Mouse (Mus musculus) small intestine, adult 2 months (tissue): ENCODE results near the gene Muc13. TPM values are rescaled to one million over a fixed set of nuclear protein-coding genes. Genes with fewer than 3 reads are reported as not detected.
A peak's percentile ranks its signal among the peaks of the same experiment; 100 is the strongest.

Experiments used
- H3K27ac ChIP-seq: fragments of 200-500 bp; 2 replicates; pipeline ENCODE4 v1.5.1; 2012; ENCODE audit warnings: low read depth, low read length, control low read depth, inconsistent platforms; ENCODE audit not compliant: insufficient read depth
- H3K27me3 ChIP-seq: fragments of 200-500 bp; 2 replicates; pipeline ENCODE4 v1.6.1; 2012; ENCODE audit warnings: mild to moderate bottlenecking, moderate library complexity, low read length, inconsistent platforms; ENCODE audit not compliant: control insufficient read depth, insufficient read depth
- H3K36me3 ChIP-seq: fragments of 200-500 bp; 2 replicates; pipeline ENCODE4 v1.6.1; 2012; ENCODE audit warnings: mild to moderate bottlenecking, low read length, control low read depth, inconsistent platforms; ENCODE audit not compliant: control insufficient read depth, insufficient read depth
- H3K4me1 ChIP-seq: fragments of 200-500 bp; 2 replicates; pipeline ENCODE4 v1.6.1; 2012; ENCODE audit warnings: low read length, inconsistent platforms, mixed read lengths; ENCODE audit not compliant: control insufficient read depth, insufficient read depth, insufficient read length
- H3K4me3 ChIP-seq: fragments of 200-500 bp; 2 replicates; pipeline ENCODE4 v1.5.1; 2012; ENCODE audit warnings: low read depth, mild to moderate bottlenecking, control low read depth, inconsistent platforms, low read length, moderate library complexity
- CTCF ChIP-seq: fragments of 200-500 bp; IDR thresholded peaks from 2 replicates; pipeline ENCODE4 v1.5.1; 2012; ENCODE audit warnings: low read depth, mild to moderate bottlenecking, control low read depth, inconsistent platforms, low read length, moderate library complexity, mixed read lengths; ENCODE audit not compliant: insufficient replicate concordance, insufficient read length; ENCODE audit errors: extremely low read depth
- POLR2A ChIP-seq: fragments of 200-500 bp; IDR thresholded peaks from 2 replicates; pipeline ENCODE4 v1.6.1; 2012; ENCODE audit warnings: low read depth, mild to moderate bottlenecking, control low read depth, inconsistent platforms, low read length, moderate library complexity
- WGBS: fragments of 180-500 bp; shearing (Covaris S2); methylation state at CpG from one replicate; pipeline ENCODE4 v1.1.7; 2018; 5-methylcytosine and 5-hydroxymethylcytosine counted together
- polyA plus RNA-seq: library from polyadenylated mRNA; depleted of rRNA; stranded (reverse); fragments of >200 nt; gene quantifications from 2 replicates; pipeline ENCODE4 v1.2.3, GENCODE M21; 2012

Gene Muc13
- polyA plus RNA-seq, 1 experiment, result 2,067 TPM

DNA sequence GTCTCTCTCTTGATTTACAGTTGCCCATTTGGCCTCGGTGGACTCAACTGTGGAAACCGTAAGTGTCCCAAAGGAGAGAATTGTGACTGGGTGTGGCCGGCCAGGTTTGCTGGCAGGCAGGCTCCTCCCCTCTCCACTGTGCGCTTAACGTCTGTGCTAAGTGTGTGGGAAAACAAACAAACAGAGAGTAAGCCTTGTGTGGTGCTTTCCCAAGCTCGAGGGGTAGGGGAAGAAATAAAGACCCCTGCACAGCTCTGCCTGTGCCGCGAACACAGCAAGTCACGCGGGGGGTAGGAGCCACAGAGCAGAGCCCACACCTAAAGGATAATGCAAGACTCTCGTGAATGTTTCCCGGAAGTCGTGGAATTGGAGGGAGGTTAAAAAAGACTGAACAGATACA is 42.7 kb upstream of the Muc13 start:
- Histone ChIP-seq H3K27ac (peak overlapping the region; percentile 94), H3K4me1 (peaks cover 22% of the 10 kb centered on the region; the same call in 1 of the 2 replicates), H3K4me3 (peak overlapping the region; percentile 59), H3K36me3 (no peaks in the 10 kb centered on the region; the same call in none of the 2 replicates), H3K27me3 (no peaks in the 10 kb centered on the region)
- 16% methylated on average over 13 of the region's 13 CpGs for WGBS
- TF ChIP-seq POLR2A, result no peak
- TF ChIP-seq CTCF, result no peak

DNA sequence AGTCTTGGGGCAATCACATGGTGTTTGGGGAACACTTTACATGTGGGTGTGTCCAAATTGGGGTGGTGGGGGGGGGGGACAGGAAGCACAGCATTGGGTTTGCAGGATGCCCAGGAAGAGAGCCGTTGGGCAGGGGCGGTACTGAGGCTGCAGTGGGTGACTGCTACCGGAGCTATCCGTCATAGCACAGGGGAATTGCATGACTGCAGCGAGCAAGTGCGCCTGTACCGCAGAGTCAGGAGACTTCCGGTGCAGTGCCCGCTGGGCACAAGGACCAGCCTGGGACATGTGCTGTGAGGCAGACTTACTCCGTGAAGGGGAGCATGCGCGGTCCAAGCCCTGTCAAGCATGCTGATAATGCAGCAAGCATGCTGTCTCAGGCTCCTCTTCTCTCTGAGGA is 42.2 kb upstream of the Muc13 start:
- H3K4me3 ChIP-seq, result peak overlapping the region; percentile 59
- no peaks in the 10 kb centered on the region for H3K27me3 ChIP-seq
- H3K27ac ChIP-seq, result peak overlapping the region; percentile 94
- 22% methylated on average over 12 of the region's 12 CpGs for WGBS
- TF ChIP-seq CTCF (no peak), POLR2A (peak; percentile 35; the same call in 1 of the 2 replicates)
- H3K4me1 ChIP-seq, result peaks cover 19% of the 10 kb centered on the region; the same call in 1 of the 2 replicates
- peaks cover 3% of the 10 kb centered on the region; the same call in 1 of the 2 replicates for H3K36me3 ChIP-seq

DNA sequence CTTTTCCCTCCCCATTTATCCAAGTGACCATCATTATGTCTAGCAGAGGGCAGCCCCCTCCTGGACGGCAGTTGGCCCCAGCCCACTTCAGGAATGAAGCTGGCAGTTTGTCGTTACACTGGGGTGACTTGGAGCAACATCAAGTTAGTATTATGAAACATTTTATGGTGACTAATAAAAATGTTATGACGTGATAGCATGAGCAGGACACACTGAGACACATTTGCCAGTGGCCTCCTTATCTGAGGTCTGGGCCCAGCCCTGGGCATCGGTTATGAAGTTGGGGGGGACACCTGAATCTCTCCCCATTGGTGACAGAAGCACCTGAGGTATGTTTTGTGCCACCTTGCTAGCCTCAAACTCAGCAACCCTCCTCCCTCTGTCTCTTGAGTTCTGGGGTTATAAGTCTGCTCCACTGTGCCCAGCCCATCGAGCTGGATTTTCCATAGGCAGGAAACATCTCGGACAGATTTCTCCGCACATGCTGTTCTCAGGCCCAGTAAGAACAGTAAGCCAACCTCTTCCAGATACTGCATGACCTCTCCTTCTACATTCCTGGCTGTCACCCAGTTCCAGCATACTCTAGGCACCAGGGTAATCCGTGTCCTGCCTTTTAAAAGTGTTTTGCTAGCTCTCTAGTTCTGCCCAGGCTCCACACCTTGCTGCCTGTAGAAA is 40.8 kb upstream of the Muc13 start:
- H3K27me3 ChIP-seq, result no peaks in the 10 kb centered on the region
- H3K4me3 ChIP-seq, result peak overlapping the region; percentile 33
- H3K27ac ChIP-seq, result peak overlapping the region; percentile 96
- 28% methylated on average over 8 of the region's 8 CpGs for WGBS
- TF ChIP-seq CTCF (no peak), POLR2A (no peak; the same call in 1 of the 2 replicates)
- H3K36me3 ChIP-seq, result peaks cover 4% of the 10 kb centered on the region; the same call in 1 of the 2 replicates
- peaks cover 16% of the 10 kb centered on the region; the same call in 1 of the 2 replicates for H3K4me1 ChIP-seq

DNA sequence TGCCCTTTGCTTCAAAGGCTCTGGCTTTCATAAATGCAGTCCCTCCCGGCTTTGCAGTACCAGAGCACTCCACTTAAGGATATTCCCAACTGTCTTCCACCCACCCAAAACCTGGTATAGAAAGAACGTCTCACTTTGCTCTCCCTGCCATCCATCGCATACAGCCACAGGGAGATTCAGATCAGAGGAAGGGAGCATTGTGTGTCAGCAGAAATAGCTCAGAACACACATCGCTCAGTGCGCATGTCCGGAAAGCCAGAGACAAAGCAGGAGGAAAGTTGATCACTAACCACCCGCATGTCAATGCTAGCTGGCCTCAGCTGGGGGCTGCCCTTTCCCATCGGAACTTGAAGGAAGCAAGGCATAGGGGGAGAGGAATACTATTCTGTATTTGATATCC is 38.5 kb upstream of the Muc13 start:
- Histone ChIP-seq H3K36me3 (peaks cover 4% of the 10 kb centered on the region; the same call in 1 of the 2 replicates), H3K27ac (no peak overlapping the region), H3K4me1 (peaks cover 9% of the 10 kb centered on the region; the same call in 1 of the 2 replicates), H3K27me3 (no peaks in the 10 kb centered on the region), H3K4me3 (no peak overlapping the region)
- 85% methylated on average over 8 of the region's 8 CpGs for WGBS
- TF ChIP-seq CTCF (no peak), POLR2A (no peak)

DNA sequence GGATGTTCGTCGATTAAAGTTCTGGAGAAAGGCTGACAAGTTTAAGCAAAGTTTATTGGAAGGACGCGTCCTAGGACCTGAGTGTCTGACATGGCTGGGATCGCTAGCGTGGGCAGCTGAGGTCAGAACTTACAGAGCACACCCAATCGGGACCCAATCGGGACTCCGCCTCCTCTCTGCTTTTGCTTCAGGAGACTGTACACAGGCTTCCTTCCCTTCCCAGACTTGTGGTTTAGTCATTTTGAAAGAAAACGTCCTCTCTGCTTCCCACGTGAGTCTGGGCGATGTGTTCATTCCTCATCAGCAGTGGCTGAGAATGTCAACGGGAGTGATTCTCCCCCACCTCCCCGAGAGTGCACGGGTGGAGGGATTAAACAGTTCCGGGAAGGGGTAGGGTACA is 37.9 kb upstream of the Muc13 start:
- H3K4me3 ChIP-seq, result peak overlapping the region; percentile 17
- H3K4me1 ChIP-seq, result peaks cover 15% of the 10 kb centered on the region
- no peak overlapping the region for H3K27ac ChIP-seq
- peaks cover 4% of the 10 kb centered on the region; the same call in 1 of the 2 replicates for H3K36me3 ChIP-seq
- TF ChIP-seq POLR2A (no peak), CTCF (no peak)
- 60% methylated on average over 16 of the region's 16 CpGs for WGBS
- H3K27me3 ChIP-seq, result no peaks in the 10 kb centered on the region

DNA sequence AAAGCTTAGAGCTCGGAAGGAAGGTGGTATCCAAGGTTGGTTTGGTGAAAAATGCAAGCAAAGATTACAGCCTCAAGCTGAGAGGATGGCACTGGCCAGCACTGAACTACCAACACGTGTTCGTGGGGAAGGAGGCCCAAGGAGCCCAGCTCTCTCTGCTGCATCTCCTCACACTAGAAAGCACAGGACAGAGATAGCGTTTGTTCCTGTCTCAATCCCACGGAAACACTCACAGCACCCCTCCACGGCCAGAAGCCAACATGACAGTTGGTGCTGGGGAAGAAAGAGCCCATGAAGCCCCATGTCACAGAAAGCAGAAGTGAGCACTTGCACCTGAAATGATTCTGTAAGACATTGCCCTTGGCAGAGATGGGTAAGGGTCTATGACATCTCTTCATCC is 37.4 kb upstream of the Muc13 start:
- Histone ChIP-seq H3K36me3 (peaks cover 4% of the 10 kb centered on the region; the same call in 1 of the 2 replicates), H3K27me3 (no peaks in the 10 kb centered on the region), H3K4me3 (peak overlapping the region; percentile 17; the same call in 1 of the 2 replicates), H3K27ac (no peak overlapping the region), H3K4me1 (peaks cover 17% of the 10 kb centered on the region)
- 60% methylated on average over 6 of the region's 6 CpGs for WGBS
- TF ChIP-seq POLR2A (no peak), CTCF (no peak)

DNA sequence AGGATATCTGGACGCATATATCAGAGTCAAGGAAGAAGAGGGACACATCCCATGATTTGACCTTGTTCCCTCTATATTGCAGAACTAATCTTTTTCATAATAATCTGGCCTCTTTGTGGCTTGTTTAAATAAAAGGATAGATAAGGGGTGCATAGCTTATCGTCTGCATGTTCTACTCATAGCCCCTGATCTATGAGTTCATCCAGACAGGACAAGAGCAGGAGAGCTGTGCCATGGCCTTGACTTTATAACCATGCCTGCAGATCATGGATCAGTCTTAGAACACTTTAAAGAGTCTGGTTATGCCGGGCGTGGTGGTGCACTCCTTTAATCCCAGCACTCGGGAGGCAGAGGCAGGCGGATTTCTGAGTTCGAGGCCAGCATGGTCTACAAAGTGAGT is 34.6 kb upstream of the Muc13 start:
- TF ChIP-seq CTCF, result no peak
- TF ChIP-seq POLR2A, result no peak
- Histone ChIP-seq H3K27ac (no peak overlapping the region), H3K27me3 (no peaks in the 10 kb centered on the region), H3K4me3 (no peak overlapping the region), H3K36me3 (peaks cover 4% of the 10 kb centered on the region; the same call in 1 of the 2 replicates), H3K4me1 (peaks cover 23% of the 10 kb centered on the region)
- 65% methylated on average over 7 of the region's 7 CpGs for WGBS
